Mouse (Mus musculus) bone marrow, adult 2 months (tissue): ENCODE measurements at regions not wholly inside any gene's neighbourhood (a gene's known extent, or its start where the extent isn't known, plus 50 kb on each side); places are given as distances from the start of the nearest gene placed in this dataset.

ENCODE experiments used
- H3K27ac ChIP-seq: fragments of 200-500 bp; 2 replicates; pipeline ENCODE4 v1.5.1; 2012; ENCODE audit warnings: low read depth, mild to moderate bottlenecking, control low read depth, inconsistent platforms, low read length; ENCODE audit not compliant: control insufficient read depth, poor library complexity, insufficient read depth
- H3K4me1 ChIP-seq: fragments of 200-500 bp; 2 replicates; pipeline ENCODE4 v1.6.1; 2011; ENCODE audit warnings: low read length; ENCODE audit not compliant: control insufficient read depth, insufficient read depth
- H3K4me3 ChIP-seq: fragments of 200-500 bp; replicated peaks from 2 replicates; pipeline ENCODE3; 2011; ENCODE audit warnings: mild to moderate bottlenecking, low read depth, low read length, control low read depth; ENCODE audit not compliant: control insufficient read depth
- CTCF ChIP-seq: fragments of 200-500 bp; IDR thresholded peaks from 2 replicates; pipeline ENCODE4 v1.5.1; 2011; ENCODE audit warnings: low read length, control low read depth; ENCODE audit not compliant: control insufficient read depth, insufficient read depth
- POLR2A ChIP-seq: fragments of 200-500 bp; IDR thresholded peaks from 2 replicates; pipeline ENCODE4 v1.6.1; 2011; ENCODE audit warnings: low read depth, mild to moderate bottlenecking, control low read depth, low read length, borderline replicate concordance; ENCODE audit not compliant: control insufficient read depth
- WGBS: fragments of 180-500 bp; shearing (Covaris S2); methylation state at CpG from one replicate; pipeline ENCODE4 v1.1.7; 2018; 5-methylcytosine and 5-hydroxymethylcytosine counted together

DNA sequence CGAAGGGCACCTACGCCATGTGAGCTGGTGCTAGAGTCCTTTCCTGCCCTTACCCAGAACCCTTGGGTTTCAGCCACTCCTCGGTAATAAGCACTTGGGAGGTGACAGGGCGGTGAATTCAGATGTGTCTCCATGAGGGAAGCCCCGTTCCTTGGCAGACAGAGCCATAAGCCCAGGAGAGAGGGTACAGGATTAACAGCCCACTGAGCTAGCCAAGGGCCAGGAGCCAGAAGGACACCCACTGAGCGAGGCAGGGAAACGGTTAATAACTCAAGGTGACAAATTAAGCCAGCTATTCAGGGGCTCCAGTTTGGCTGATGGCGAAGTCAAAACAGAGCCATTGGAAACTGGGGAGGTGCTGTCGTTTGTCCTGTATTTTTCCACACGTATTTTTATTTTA, 75.9 kb upstream of the Sox9 start:
- Histone ChIP-seq H3K27ac (no peak overlapping the region; the same call in 1 of the 2 replicates), H3K4me1 (no peaks in the 10 kb centered on the region), H3K4me3 (no peak overlapping the region)
- WGBS, result 81% methylated on average over 10 of the region's 10 CpGs
- no peak for TF ChIP-seq POLR2A
- TF ChIP-seq CTCF, result no peak

- no peak for TF ChIP-seq POLR2A
- no peak overlapping the region for H3K27ac ChIP-seq
- no peak overlapping the region for H3K4me3 ChIP-seq
- H3K4me1 ChIP-seq, result no peaks in the 10 kb centered on the region
- WGBS, result 82% methylated on average over 11 of the region's 11 CpGs
Observed at GRCm38 (mm10) chr11:112708119-112708730, 73.8 kb upstream of the Sox9 start.

- TF ChIP-seq POLR2A, result no peak
- no peak for TF ChIP-seq CTCF
- Histone ChIP-seq H3K27ac (no peak overlapping the region), H3K4me3 (no peak overlapping the region), H3K4me1 (no peaks in the 10 kb centered on the region)
- 67% methylated on average over 5 of the region's 5 CpGs for WGBS
Observed at GRCm38 (mm10) chr11:112711656-112712055, 70.4 kb upstream of the Sox9 start.

DNA sequence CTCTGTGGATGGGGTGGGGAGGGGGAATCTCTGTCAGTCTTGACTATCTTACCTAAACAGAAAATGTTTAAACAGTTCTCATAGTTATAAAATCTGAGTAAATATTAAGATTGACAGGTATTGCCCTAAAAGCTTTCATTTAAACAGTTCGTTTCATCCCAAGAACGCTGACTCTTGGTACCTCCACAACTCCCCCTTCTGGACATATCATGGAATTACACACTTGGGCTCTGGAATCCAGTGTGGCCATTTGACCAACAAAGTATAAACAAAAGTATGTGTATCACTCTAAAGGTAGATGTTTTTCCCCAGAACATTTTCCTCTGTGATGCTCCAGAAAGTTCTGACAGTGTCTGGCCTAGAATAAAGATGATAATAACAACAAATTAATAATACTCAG, 63.5 kb upstream of the Sox9 start:
- no peak for TF ChIP-seq CTCF
- no peak for TF ChIP-seq POLR2A
- Histone ChIP-seq H3K4me1 (no peaks in the 10 kb centered on the region), H3K4me3 (no peak overlapping the region), H3K27ac (no peak overlapping the region)
- 68% methylated on average over 2 of the region's 2 CpGs for WGBS

DNA sequence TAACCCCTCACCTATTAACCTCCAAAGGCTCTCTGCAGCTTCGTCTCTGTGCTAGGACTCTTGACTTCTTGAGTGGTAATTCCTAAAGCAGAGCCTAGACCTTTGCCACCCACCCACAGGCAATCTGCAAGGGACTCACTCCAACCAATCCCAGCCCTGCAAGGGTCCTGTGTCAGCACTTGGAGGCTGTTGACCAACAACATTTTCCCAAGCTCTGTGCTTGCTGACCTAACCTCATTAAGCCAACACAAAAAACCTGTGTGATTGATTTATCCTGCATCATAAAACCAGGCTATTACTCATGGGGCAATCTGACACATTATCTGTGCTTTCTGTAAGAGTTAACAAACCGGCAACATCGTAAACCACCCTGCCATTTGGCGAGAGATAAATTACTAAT, 61.4 kb upstream of the Sox9 start:
- 82% methylated on average over 4 of the region's 4 CpGs for WGBS
- no peak overlapping the region for H3K27ac ChIP-seq
- H3K4me3 ChIP-seq, result no peak overlapping the region

GRCm38 (mm10) chr11:112722936-112723335, 59.1 kb upstream of the Sox9 start:
- no peak overlapping the region for H3K4me3 ChIP-seq
- WGBS, result 64% methylated on average over 4 of the region's 4 CpGs
- no peak for TF ChIP-seq POLR2A
- no peak for TF ChIP-seq CTCF
- H3K4me1 ChIP-seq, result no peaks in the 10 kb centered on the region
- no peak overlapping the region for H3K27ac ChIP-seq

More for the DNA sequence above, 61.4 kb upstream of the Sox9 start:
- H3K4me1 ChIP-seq, result no peaks in the 10 kb centered on the region
- TF ChIP-seq POLR2A (no peak), CTCF (no peak)

GRCm38 (mm10) chr11:112728154-112728952, 53.7 kb upstream of the Sox9 start:
- Histone ChIP-seq H3K4me3 (no peak overlapping the region), H3K27ac (no peak overlapping the region), H3K4me1 (no peaks in the 10 kb centered on the region; the same call in 1 of the 2 replicates)
- WGBS, result 57% methylated on average over 15 of the region's 15 CpGs
- TF ChIP-seq CTCF (no peak), POLR2A (no peak)
